Mouse (Mus musculus): ENCODE results near the gene Slc17a8. TPM values are rescaled to one million over a fixed set of nuclear protein-coding genes. Genes with fewer than 3 reads are reported as not detected.

Gene Slc17a8
- polyA plus RNA-seq, 1 experiment, result not detected

DNA sequence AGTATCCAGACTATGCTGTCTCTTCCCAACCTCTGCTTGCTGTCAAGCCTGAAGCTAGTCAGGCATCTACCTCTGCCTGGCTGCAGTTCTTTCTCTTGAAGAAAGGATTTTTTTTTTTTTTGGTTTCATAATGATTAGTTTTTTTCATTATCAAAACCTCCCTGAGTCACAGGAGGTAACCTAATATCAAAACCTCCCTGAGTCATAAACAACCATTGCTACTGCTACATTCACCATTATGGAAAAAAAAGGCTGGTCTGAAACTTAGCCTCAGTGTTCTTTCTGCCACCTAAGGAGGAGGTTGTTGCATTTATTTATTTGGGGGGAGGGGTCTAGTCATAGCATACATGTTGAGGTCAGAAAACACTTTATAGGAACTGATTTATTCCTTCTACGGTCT lies 31.2 kb downstream of the Slc17a8 start:
- no peak for TF ChIP-seq POLR2A (IDR thresholded peaks at IDR 0.05; ENCODE audit: insufficient read depth, low read length)
- TF ChIP-seq EP300 (IDR thresholded peaks at IDR 0.05; ENCODE audit: insufficient read depth, low read depth, low read length), result no peak
- no peak for TF ChIP-seq CTCF (IDR thresholded peaks at IDR 0.05; ENCODE audit: low read depth, low read length)

DNA sequence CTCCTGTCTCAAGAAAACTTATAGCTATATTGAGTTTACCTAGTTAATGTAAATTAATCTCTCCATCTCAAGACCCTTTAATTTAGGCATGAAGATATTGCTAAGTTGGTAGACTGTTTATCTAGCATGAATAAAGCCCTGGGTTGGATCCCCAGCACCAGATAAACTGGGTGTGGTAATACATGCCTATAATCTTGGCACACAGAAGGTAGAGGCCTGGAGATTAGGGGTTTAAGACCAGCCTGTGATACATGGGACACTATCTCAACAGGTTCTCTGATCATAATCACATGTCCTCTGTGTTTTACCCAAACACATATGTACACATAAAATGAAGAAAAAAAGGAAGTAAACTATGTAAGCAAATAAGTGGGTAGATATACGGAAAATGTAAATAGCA lies 32.3 kb downstream of the Slc17a8 start:
- Histone ChIP-seq H3K27ac (ENCODE audit: insufficient read depth, low read length) (no peak overlapping the region), H3K4me3 (ENCODE audit: low read depth, low read length) (no peak overlapping the region), H3K9ac (ENCODE audit: low read depth, poor library complexity, severe bottlenecking) (no peak overlapping the region), H3K9me3 (replicated peaks; ENCODE audit: control insufficient read depth, insufficient read depth, low read length, poor library complexity, severe bottlenecking) (no peaks in the 10 kb centered on the region), H3K36me3 (ENCODE audit: control insufficient read depth, insufficient read depth, low read length, poor library complexity, severe bottlenecking) (no peaks in the 10 kb centered on the region), H3K4me1 (ENCODE audit: control insufficient read depth, insufficient read depth, low read length) (no peaks in the 10 kb centered on the region), H3K27me3 (ENCODE audit: control insufficient read depth, insufficient read depth, low read length, poor library complexity, severe bottlenecking) (no peaks in the 10 kb centered on the region)
- no peak for TF ChIP-seq POLR2A (IDR thresholded peaks at IDR 0.05; ENCODE audit: insufficient read depth, low read length)
- no peak for TF ChIP-seq CTCF (IDR thresholded peaks at IDR 0.05; ENCODE audit: low read depth, low read length)
- no peak for TF ChIP-seq EP300 (IDR thresholded peaks at IDR 0.05; ENCODE audit: insufficient read depth, low read depth, low read length)

More for the DNA sequence above, 31.2 kb downstream of the Slc17a8 start:
- Histone ChIP-seq H3K27ac (ENCODE audit: insufficient read depth, low read length) (no peak overlapping the region), H3K27me3 (ENCODE audit: control insufficient read depth, insufficient read depth, low read length, poor library complexity, severe bottlenecking) (no peaks in the 10 kb centered on the region), H3K36me3 (ENCODE audit: control insufficient read depth, insufficient read depth, low read length, poor library complexity, severe bottlenecking) (no peaks in the 10 kb centered on the region), H3K4me3 (ENCODE audit: low read depth, low read length) (no peak overlapping the region), H3K4me1 (ENCODE audit: control insufficient read depth, insufficient read depth, low read length) (no peaks in the 10 kb centered on the region), H3K9me3 (replicated peaks; ENCODE audit: control insufficient read depth, insufficient read depth, low read length, poor library complexity, severe bottlenecking) (no peaks in the 10 kb centered on the region), H3K9ac (ENCODE audit: low read depth, poor library complexity, severe bottlenecking) (no peak overlapping the region)

DNA sequence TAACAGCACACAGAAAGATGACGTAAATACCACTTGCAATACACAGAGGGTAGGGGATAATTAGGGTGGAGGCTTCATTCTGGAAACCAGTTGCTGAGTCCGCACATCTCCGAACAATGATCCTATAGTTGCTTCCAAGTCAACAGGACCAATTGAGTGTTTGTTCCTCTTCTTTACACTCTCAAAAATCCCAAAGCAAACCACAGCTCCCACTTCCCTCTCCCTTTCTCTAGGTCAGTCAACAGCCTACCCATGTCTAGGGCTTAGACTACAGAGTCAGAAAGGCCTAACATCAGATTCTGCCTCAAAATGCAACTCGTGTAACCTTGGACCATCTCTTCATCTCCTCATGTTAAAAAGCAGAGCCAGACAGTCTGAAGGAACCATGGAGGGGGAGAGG lies 36.3 kb downstream of the Slc17a8 start:
- H3K27ac ChIP-seq (ENCODE audit: insufficient read depth, low read length), result no peak overlapping the region
- H3K36me3 ChIP-seq (ENCODE audit: control insufficient read depth, insufficient read depth, low read length, poor library complexity, severe bottlenecking), result no peaks in the 10 kb centered on the region
- H3K4me1 ChIP-seq (ENCODE audit: control insufficient read depth, insufficient read depth, low read length), result no peaks in the 10 kb centered on the region
- H3K9ac ChIP-seq (ENCODE audit: low read depth, poor library complexity, severe bottlenecking), result no peak overlapping the region
- no peaks in the 10 kb centered on the region for H3K9me3 ChIP-seq (replicated peaks; ENCODE audit: control insufficient read depth, insufficient read depth, low read length, poor library complexity, severe bottlenecking)
- no peak overlapping the region for H3K4me3 ChIP-seq (ENCODE audit: low read depth, low read length)
- no peaks in the 10 kb centered on the region for H3K27me3 ChIP-seq (ENCODE audit: control insufficient read depth, insufficient read depth, low read length, poor library complexity, severe bottlenecking)
- TF ChIP-seq EP300 (IDR thresholded peaks at IDR 0.05; ENCODE audit: insufficient read depth, low read depth, low read length) (no peak), POLR2A (IDR thresholded peaks at IDR 0.05; ENCODE audit: insufficient read depth, low read length) (no peak), CTCF (IDR thresholded peaks at IDR 0.05; ENCODE audit: low read depth, low read length) (no peak)

DNA sequence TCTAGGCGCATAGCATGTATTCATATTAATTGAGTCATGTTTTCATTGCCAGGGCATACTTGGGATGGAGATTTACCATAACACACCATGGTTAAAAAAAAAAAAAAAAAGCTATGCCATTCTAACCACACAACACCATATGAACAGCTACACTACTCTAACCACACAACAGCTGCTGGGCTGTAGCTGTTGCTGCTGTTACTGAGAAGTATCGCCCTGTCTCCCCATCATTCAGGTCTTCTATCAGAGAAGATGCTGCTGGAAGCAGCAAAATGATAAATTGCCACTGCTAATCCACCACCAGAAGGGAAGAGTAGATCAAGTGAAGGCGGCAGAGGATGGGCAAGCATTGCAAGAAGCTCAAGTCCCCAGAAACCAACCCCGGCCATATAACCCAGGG lies 42.3 kb downstream of the Slc17a8 start:
- Histone ChIP-seq H3K4me3 (ENCODE audit: low read depth, low read length) (no peak overlapping the region), H3K27me3 (ENCODE audit: control insufficient read depth, insufficient read depth, low read length, poor library complexity, severe bottlenecking) (no peaks in the 10 kb centered on the region), H3K9me3 (replicated peaks; ENCODE audit: control insufficient read depth, insufficient read depth, low read length, poor library complexity, severe bottlenecking) (no peaks in the 10 kb centered on the region), H3K36me3 (ENCODE audit: control insufficient read depth, insufficient read depth, low read length, poor library complexity, severe bottlenecking) (no peaks in the 10 kb centered on the region), H3K27ac (ENCODE audit: insufficient read depth, low read length) (no peak overlapping the region), H3K4me1 (ENCODE audit: control insufficient read depth, insufficient read depth, low read length) (no peaks in the 10 kb centered on the region), H3K9ac (ENCODE audit: low read depth, poor library complexity, severe bottlenecking) (no peak overlapping the region)
- TF ChIP-seq CTCF (IDR thresholded peaks at IDR 0.05; ENCODE audit: low read depth, low read length), result no peak
- TF ChIP-seq POLR2A (IDR thresholded peaks at IDR 0.05; ENCODE audit: insufficient read depth, low read length), result no peak
- no peak for TF ChIP-seq EP300 (IDR thresholded peaks at IDR 0.05; ENCODE audit: insufficient read depth, low read depth, low read length)

DNA sequence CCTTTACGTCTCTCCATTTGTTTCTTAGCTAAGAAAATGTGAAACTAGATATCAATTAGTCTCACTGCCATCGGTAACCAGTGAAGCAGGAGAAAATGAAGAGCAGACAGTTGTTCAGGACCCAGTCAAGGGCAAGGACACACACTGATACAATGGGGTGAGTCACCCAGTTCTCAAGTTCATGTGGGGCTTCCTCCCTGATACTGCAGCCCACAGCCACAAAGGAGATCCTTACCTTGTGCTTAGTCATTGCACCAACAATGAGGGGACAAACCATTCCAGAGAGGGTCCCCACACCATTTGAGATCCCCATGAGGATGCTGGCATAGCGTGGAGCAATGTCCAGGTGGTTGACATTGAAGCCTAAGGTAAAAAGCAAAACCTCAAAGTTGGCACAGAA lies 43.4 kb downstream of the Slc17a8 start:
- no peak overlapping the region for H3K4me3 ChIP-seq (ENCODE audit: low read depth, low read length)
- no peaks in the 10 kb centered on the region for H3K27me3 ChIP-seq (ENCODE audit: control insufficient read depth, insufficient read depth, low read length, poor library complexity, severe bottlenecking)
- H3K27ac ChIP-seq (ENCODE audit: insufficient read depth, low read length), result no peak overlapping the region
- H3K4me1 ChIP-seq (ENCODE audit: control insufficient read depth, insufficient read depth, low read length), result no peaks in the 10 kb centered on the region
- H3K36me3 ChIP-seq (ENCODE audit: control insufficient read depth, insufficient read depth, low read length, poor library complexity, severe bottlenecking), result no peaks in the 10 kb centered on the region
- H3K9me3 ChIP-seq (replicated peaks; ENCODE audit: control insufficient read depth, insufficient read depth, low read length, poor library complexity, severe bottlenecking), result no peaks in the 10 kb centered on the region
- TF ChIP-seq CTCF (IDR thresholded peaks at IDR 0.05; ENCODE audit: low read depth, low read length) (no peak), EP300 (IDR thresholded peaks at IDR 0.05; ENCODE audit: insufficient read depth, low read depth, low read length) (no peak), POLR2A (IDR thresholded peaks at IDR 0.05; ENCODE audit: insufficient read depth, low read length) (no peak)
- no peak overlapping the region for H3K9ac ChIP-seq (ENCODE audit: low read depth, poor library complexity, severe bottlenecking)

DNA sequence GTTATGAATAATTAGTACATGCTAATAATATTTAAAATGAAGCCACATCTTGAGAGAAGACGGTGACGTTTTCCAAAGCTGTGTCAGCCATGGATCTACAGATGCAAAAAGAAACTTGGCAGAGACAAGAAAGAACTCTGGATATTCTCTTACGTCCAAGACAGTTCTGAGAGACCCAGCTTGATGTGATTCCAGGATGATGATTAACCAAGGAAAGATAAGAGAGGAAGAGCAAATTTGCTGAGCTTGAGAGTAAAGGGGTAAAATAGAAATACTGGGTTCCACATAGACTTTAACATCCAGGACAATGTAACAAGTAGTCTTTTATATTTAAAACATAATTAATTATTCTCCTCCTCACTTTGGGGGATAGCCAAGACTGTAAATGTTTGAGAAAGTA lies 47.6 kb downstream of the Slc17a8 start:
- Histone ChIP-seq H3K9me3 (replicated peaks; ENCODE audit: control insufficient read depth, insufficient read depth, low read length, poor library complexity, severe bottlenecking) (no peaks in the 10 kb centered on the region), H3K36me3 (ENCODE audit: control insufficient read depth, insufficient read depth, low read length, poor library complexity, severe bottlenecking) (no peaks in the 10 kb centered on the region), H3K4me1 (ENCODE audit: control insufficient read depth, insufficient read depth, low read length) (no peaks in the 10 kb centered on the region), H3K4me3 (ENCODE audit: low read depth, low read length) (no peak overlapping the region), H3K27ac (ENCODE audit: insufficient read depth, low read length) (no peak overlapping the region), H3K27me3 (ENCODE audit: control insufficient read depth, insufficient read depth, low read length, poor library complexity, severe bottlenecking) (no peaks in the 10 kb centered on the region), H3K9ac (ENCODE audit: low read depth, poor library complexity, severe bottlenecking) (no peak overlapping the region)
- TF ChIP-seq CTCF (IDR thresholded peaks at IDR 0.05; ENCODE audit: low read depth, low read length), result no peak
- no peak for TF ChIP-seq EP300 (IDR thresholded peaks at IDR 0.05; ENCODE audit: insufficient read depth, low read depth, low read length)
- no peak for TF ChIP-seq POLR2A (IDR thresholded peaks at IDR 0.05; ENCODE audit: insufficient read depth, low read length)
